8 mouse cellular contexts compared by ENCODE assay signal in the genomic region with DNA sequence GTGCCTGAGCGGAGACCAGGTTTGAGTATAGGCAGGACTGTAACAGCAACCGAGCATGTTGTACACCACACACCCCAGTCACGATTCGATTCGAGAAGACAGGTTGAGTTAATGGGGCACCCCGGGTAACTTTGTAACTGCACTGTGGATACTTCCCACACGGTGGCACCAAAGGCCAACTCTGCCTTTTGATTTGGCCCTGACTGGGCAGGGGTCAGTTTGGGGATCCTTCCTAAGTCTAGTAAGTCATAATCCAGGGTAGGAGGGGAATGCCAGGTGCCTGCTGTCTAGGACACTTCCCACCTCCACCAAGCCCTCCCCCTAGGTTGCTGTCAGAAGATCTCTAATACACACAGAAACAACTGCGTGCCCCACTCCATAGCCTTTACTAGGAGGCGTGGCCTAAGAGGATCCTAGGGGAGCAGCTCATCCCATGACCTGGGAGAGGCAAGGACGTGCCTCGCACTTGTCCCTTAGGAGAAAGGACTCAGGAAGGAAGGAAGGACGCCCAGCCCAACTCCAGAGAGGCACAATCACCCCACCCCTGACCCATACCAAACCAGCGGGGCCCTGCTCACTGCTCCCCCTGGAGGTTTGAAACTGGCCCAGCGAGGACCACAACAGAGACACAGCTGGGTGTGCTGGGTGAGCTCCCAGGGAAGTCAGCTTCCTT. TPM values are rescaled to one million over a fixed set of nuclear protein-coding genes. Genes with fewer than 3 reads are reported as not detected.
A peak's percentile ranks its signal among the peaks of the same experiment; 100 is the strongest.
DNase-seq lines count a peak whose midpoint lies in the region; ATAC-seq lines count a peak whose summit lies in the region.

No protein-coding gene starts in this region.

- no peaks in the 10 kb centered on the region for H3K9me3 ChIP-seq in intestine, embryonic 14.5 days (ENCODE audit: control insufficient read depth, low read length)
- no peaks in the 10 kb centered on the region for H3K9me3 ChIP-seq in liver, embryonic 16.5 days (replicated peaks; ENCODE audit: control insufficient read depth, low read length)
- H3K9me3 ChIP-seq in neural tube, embryonic 13.5 days = no peaks in the 10 kb centered on the region

- H3K4me2 ChIP-seq in intestine, embryonic 14.5 days (ENCODE audit: low read length) = peak overlapping the region; percentile 38
- peak overlapping the region; percentile 68 for H3K4me2 ChIP-seq in liver, embryonic 16.5 days (ENCODE audit: low read depth, low read length)
- H3K4me2 ChIP-seq in neural tube, embryonic 13.5 days = peak overlapping the region; percentile 31

- DNase-seq in 3T3-L1 (ENCODE audit: low read depth, low spot score) = peak; percentile 74
- DNase-seq in NIH3T3 (ENCODE audit: low read depth) = peak; percentile 75
- DNase-seq in cerebellum, postnatal 10 days = peak; percentile 61 to 71
- DNase-seq in gastrocnemius, postnatal 25 days = peak; percentile 78
- DNase-seq in intestine, embryonic 14.5 days (ENCODE audit: low spot score) = peak; percentile 80
- DNase-seq in urinary bladder, adult 2 months (ENCODE audit: low spot score) = peak; percentile 43

- no peak overlapping the region; the same call in 1 of the 2 replicates for H3K27ac ChIP-seq in intestine, embryonic 14.5 days (ENCODE audit: low read depth)
- no peak overlapping the region for H3K27ac ChIP-seq in liver, embryonic 16.5 days (ENCODE audit: low read length)
- H3K27ac ChIP-seq in neural tube, embryonic 13.5 days (replicated peaks) = no peak overlapping the region

- peak; percentile 54 for ATAC-seq in intestine, embryonic 14.5 days (replicated peaks; ENCODE audit: low FRiP score, low TSS enrichment, low read depth)
- peak; percentile 76 for ATAC-seq in liver, embryonic 16.5 days (ENCODE audit: low read depth)
- peak; percentile 47 for ATAC-seq in neural tube, embryonic 13.5 days (ENCODE audit: low read depth)

- H3K4me1 ChIP-seq in intestine, embryonic 14.5 days (replicated peaks; ENCODE audit: control insufficient read depth, insufficient read depth, low read length) = peaks cover 17% of the 10 kb centered on the region
- peaks cover 7% of the 10 kb centered on the region for H3K4me1 ChIP-seq in liver, embryonic 16.5 days (ENCODE audit: control insufficient read depth, low read depth, low read length)
- H3K4me1 ChIP-seq in neural tube, embryonic 13.5 days (replicated peaks) = 0 out of 2 replicates have a peak, but pooled peaks cover 8% of the 10 kb centered on the region

- no peak overlapping the region for H3K4me3 ChIP-seq in intestine, embryonic 14.5 days (ENCODE audit: low read depth, low read length)
- H3K4me3 ChIP-seq in liver, embryonic 16.5 days (ENCODE audit: low read depth, low read length) = peak overlapping the region; percentile 46
- H3K4me3 ChIP-seq in neural tube, embryonic 13.5 days = 0 out of 2 replicates have a peak overlapping the region, but pooled peaks have one; percentile 9

- H3K27me3 ChIP-seq in intestine, embryonic 14.5 days (replicated peaks; ENCODE audit: control insufficient read depth, insufficient read depth, low read length) = no peaks in the 10 kb centered on the region
- peaks cover 5% of the 10 kb centered on the region for H3K27me3 ChIP-seq in liver, embryonic 16.5 days (ENCODE audit: control insufficient read depth, insufficient read depth, low read depth, low read length)
- peaks cover 11% of the 10 kb centered on the region; the same call in 1 of the 2 replicates for H3K27me3 ChIP-seq in neural tube, embryonic 13.5 days

- H3K36me3 ChIP-seq in intestine, embryonic 14.5 days (ENCODE audit: control insufficient read depth, insufficient read depth, low read length) = no peaks in the 10 kb centered on the region
- H3K36me3 ChIP-seq in liver, embryonic 16.5 days (ENCODE audit: control insufficient read depth, insufficient read depth) = no peaks in the 10 kb centered on the region
- no peaks in the 10 kb centered on the region for H3K36me3 ChIP-seq in neural tube, embryonic 13.5 days

- no peak overlapping the region for H3K9ac ChIP-seq in intestine, embryonic 14.5 days (ENCODE audit: low read length)
- H3K9ac ChIP-seq in liver, embryonic 16.5 days (ENCODE audit: low read depth, low read length) = no peak overlapping the region; the same call in 1 of the 2 replicates
- H3K9ac ChIP-seq in neural tube, embryonic 13.5 days = no peak overlapping the region

- 11% methylated on average over 14 of the region's 14 CpGs for WGBS in intestine, embryonic 14.5 days
- 2% methylated on average over 14 of the region's 14 CpGs for WGBS in liver, embryonic 16.5 days (ENCODE audit: insufficient replicate concordance)
- WGBS in neural tube, embryonic 13.5 days = 4% methylated on average over 14 of the region's 14 CpGs

RNA-seq across cellular contexts. Expression of a gene that starts 8.6 kb away (rescaled TPM):
- 10 to 100 TPM; 15.5 to 19.6 TPM for total RNA-seq in gastrocnemius, postnatal 25 days (2021)
- polyA plus RNA-seq in intestine, embryonic 14.5 days (2014; fragmentation: Nextera tagmentation; extraction: Ambion mirVana) = 19.1 and 20.2 TPM in 2 replicates
- polyA plus RNA-seq in liver, embryonic 16.5 days (2015; fragmentation: Nextera tagmentation; extraction: Ambion mirVana) = 7.3 and 8.3 TPM in 2 replicates
- polyA plus RNA-seq in neural tube, embryonic 13.5 days (2015; fragmentation: Nextera tagmentation; extraction: Ambion mirVana) = 30.5 and 35.9 TPM in 2 replicates
- polyA plus RNA-seq in urinary bladder, adult 2 months (2012; rRNA removed) = 12.1 and 26.0 TPM in 2 replicates

RNA-seq across cellular contexts. Expression of a gene that starts 30.7 kb away (rescaled TPM):
- 10 to 100 TPM; 41.7 to 45.1 TPM for total RNA-seq in gastrocnemius, postnatal 25 days (2021)
- 72.7 and 78.5 TPM in 2 replicates for polyA plus RNA-seq in intestine, embryonic 14.5 days (2014; fragmentation: Nextera tagmentation; extraction: Ambion mirVana)
- polyA plus RNA-seq in liver, embryonic 16.5 days (2015; fragmentation: Nextera tagmentation; extraction: Ambion mirVana) = 51.0 and 54.0 TPM in 2 replicates
- polyA plus RNA-seq in neural tube, embryonic 13.5 days (2015; fragmentation: Nextera tagmentation; extraction: Ambion mirVana) = 195 and 211 TPM in 2 replicates
- 144 and 148 TPM in 2 replicates for polyA plus RNA-seq in urinary bladder, adult 2 months (2012; rRNA removed)

RNA-seq across cellular contexts. Expression of a gene that starts 39.9 kb away (rescaled TPM):
- 10 to 100 TPM; 29.2 to 29.6 TPM for total RNA-seq in gastrocnemius, postnatal 25 days (2021)
- polyA plus RNA-seq in intestine, embryonic 14.5 days (2014; fragmentation: Nextera tagmentation; extraction: Ambion mirVana) = 93.3 and 95.1 TPM in 2 replicates
- 55.3 and 57.8 TPM in 2 replicates for polyA plus RNA-seq in liver, embryonic 16.5 days (2015; fragmentation: Nextera tagmentation; extraction: Ambion mirVana)
- 105 and 118 TPM in 2 replicates for polyA plus RNA-seq in neural tube, embryonic 13.5 days (2015; fragmentation: Nextera tagmentation; extraction: Ambion mirVana)
- polyA plus RNA-seq in urinary bladder, adult 2 months (2012; rRNA removed) = 21.6 and 31.5 TPM in 2 replicates

RNA-seq across cellular contexts. Expression of a gene that starts 40.7 kb away (rescaled TPM):
- total RNA-seq in gastrocnemius, postnatal 25 days (2021) = 1 to 10 TPM in 1 of 2 experiments, not detected in 1; 1.7 TPM
- 1.1 and 1.5 TPM in 2 replicates for polyA plus RNA-seq in intestine, embryonic 14.5 days (2014; fragmentation: Nextera tagmentation; extraction: Ambion mirVana)
- 0.13 TPM in 1 of 2 replicates, not detected in the other for polyA plus RNA-seq in liver, embryonic 16.5 days (2015; fragmentation: Nextera tagmentation; extraction: Ambion mirVana)
- polyA plus RNA-seq in neural tube, embryonic 13.5 days (2015; fragmentation: Nextera tagmentation; extraction: Ambion mirVana) = 2.0 TPM in 2 replicates
- polyA plus RNA-seq in urinary bladder, adult 2 months (2012; rRNA removed) = 0.27 and 0.89 TPM in 2 replicates
